ENCODE assay signal across 15 mouse cellular contexts in the genomic region with DNA sequence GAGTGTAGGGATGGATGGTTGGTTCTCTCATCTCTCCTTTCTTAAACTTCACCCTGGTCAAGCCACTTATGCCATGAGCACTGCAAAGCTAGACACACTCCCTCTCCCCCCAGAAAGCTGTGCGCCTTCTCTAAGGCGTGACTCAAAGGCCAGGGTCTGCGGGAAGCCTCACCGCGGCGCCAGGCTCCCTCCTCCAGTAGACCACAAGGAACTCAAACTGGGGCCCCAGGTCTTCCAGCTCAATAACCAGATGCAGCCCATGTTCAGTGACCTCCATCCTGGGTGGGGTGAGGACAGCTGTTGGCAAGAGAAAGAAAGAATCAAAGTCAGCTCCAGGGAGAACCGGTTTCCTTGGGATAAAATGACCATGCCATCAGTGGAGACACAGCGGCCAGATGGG. TPM values are rescaled to one million over a fixed set of nuclear protein-coding genes. Genes with fewer than 3 reads are reported as not detected.
DNase-seq lines count a peak whose midpoint lies in the region; TF ChIP-seq lines count a peak whose summit lies in the region.
"Had no signal": no experiment of that assay in that cellular context is flagged by ENCODE, and none has a peak within 500 bp of the region (broad histone marks: within the 10 kb centered on the region; RNA-seq: fewer than 3 reads in every experiment).

No protein-coding gene starts in this region.

- peak overlapping the region; percentile 84 for H3K27ac ChIP-seq in gastrocnemius, adult 2 months
- peak overlapping the region; percentile 67 for H3K27ac ChIP-seq in brown adipose tissue, adult 24 weeks (replicated peaks; ENCODE audit: low read depth, low read length)
- H3K27ac ChIP-seq: forebrain, embryonic 10.5 days; forebrain, embryonic 13.5 days; heart, embryonic 15.5 days; hindbrain, embryonic 14.5 days; hindbrain, postnatal 0 days had no signal

- DNase-seq in cerebellum, adult 11-12 months, result peak; percentile 62
- no peak for DNase-seq in cerebellum, adult 11 months
- peak; percentile 63 for DNase-seq in cerebellum, adult 9-11 months
- no peak for DNase-seq in cerebellum, postnatal 36 days
- no peak for DNase-seq in gastrocnemius, adult 2 months
- no peak for DNase-seq in gastrocnemius, adult 18-20 months (ENCODE audit: low spot score)
- DNase-seq in thymus, postnatal 0 days (ENCODE audit: low spot score), result no peak
- DNase-seq: adrenal gland, adult 8-10 months had no signal

- intact Hi-C loops in gastrocnemius, adult 2 months (cut with DNase I), result no loop called here

- no peak for TF ChIP-seq CTCF in gastrocnemius, adult 2 months (IDR thresholded peaks at IDR 0.05)

- peaks cover 34% of the 10 kb centered on the region for H3K4me1 ChIP-seq in brown adipose tissue, adult 24 weeks (ENCODE audit: control insufficient read depth, insufficient read depth, insufficient read length, low read length)

- no peak overlapping the region for H3K4me3 ChIP-seq in gastrocnemius, adult 2 months
- H3K4me3 ChIP-seq in brown adipose tissue, adult 24 weeks (ENCODE audit: insufficient read depth, low read depth, low read length), result no peak overlapping the region
- H3K4me3 ChIP-seq: forebrain, embryonic 10.5 days; forebrain, embryonic 13.5 days; heart, embryonic 12.5 days; heart, embryonic 15.5 days had no signal

RNA-seq across cellular contexts. Expression of gene Il20rb, which starts 18.4 kb away (rescaled TPM):
- 1 to 10 TPM; 1.3 to 1.9 TPM for total RNA-seq in gastrocnemius, adult 2 months (2021)
- 1 to 10 TPM; 1.1 TPM for total RNA-seq in gastrocnemius, adult 18-20 months (2021)
- polyA plus RNA-seq in brown adipose tissue, adult 24 weeks (2012; ENCODE audit: insufficient read depth, insufficient read length, missing spikeins), result 1.3 TPM in 1 of 2 replicates, not detected in the other
- polyA plus RNA-seq in thymus, postnatal 0 days (2015; fragmentation: Nextera tagmentation; extraction: Ambion mirVana), result 9.2 and 9.7 TPM in 2 replicates

Comparison
In these comparisons a context has a peak if more than half of its experiments do, and no peak if none do; other contexts are left out.
1. DNase-seq: peak in cerebellum, adult 11-12 months (single experiment) and cerebellum, adult 9-11 months (single experiment); none in cerebellum, adult 11 months (single experiment), cerebellum, postnatal 36 days (0 of 2), gastrocnemius, adult 2 months (single experiment), gastrocnemius, adult 18-20 months (single experiment) and thymus, postnatal 0 days (single experiment).